26 mouse cellular contexts compared by ENCODE assay signal in the genomic region with DNA sequence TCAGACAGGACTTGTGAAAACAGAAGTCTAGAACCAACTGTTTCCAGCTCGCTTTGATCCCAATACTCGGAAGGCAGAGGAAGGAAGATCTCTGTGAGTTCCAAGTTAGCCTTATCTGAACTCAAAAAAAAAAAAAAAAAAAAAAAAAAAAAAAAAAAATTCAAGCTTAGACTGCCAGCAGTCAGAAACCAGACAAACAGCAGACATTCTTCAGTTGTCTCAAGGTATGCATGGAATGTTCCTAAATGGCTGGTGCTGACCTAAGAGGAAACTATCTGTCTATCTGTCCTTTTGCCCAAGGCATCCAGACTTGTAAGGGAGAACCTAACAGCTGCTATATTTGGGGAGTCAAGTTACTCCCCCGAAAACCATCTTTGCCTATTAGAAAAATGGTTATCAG. TPM values are rescaled to one million over a fixed set of nuclear protein-coding genes. Genes with fewer than 3 reads are reported as not detected.
DNase-seq lines count a peak whose midpoint lies in the region; ATAC-seq lines count a peak whose summit lies in the region.
"Had no signal": no experiment of that assay in that cellular context is flagged by ENCODE, and none has a peak within 500 bp of the region (broad histone marks: within the 10 kb centered on the region; RNA-seq: fewer than 3 reads in every experiment).

No protein-coding gene starts in this region.

- H3K4me2 ChIP-seq in kidney, embryonic 16.5 days (replicated peaks; ENCODE audit: low read depth, low read length), result no peak overlapping the region
- H3K4me2 ChIP-seq: embryonic facial prominence, embryonic 12.5 days; hindbrain, embryonic 12.5 days; limb, embryonic 12.5 days; liver, embryonic 13.5 days; neural tube, embryonic 12.5 days had no signal

- no peaks in the 10 kb centered on the region for H3K9me3 ChIP-seq in kidney, embryonic 16.5 days (ENCODE audit: low read length)
- H3K9me3 ChIP-seq: embryonic facial prominence, embryonic 12.5 days; G1E; hindbrain, embryonic 12.5 days; limb, embryonic 12.5 days; liver, embryonic 13.5 days; neural tube, embryonic 12.5 days had no signal

- H3K9ac ChIP-seq in kidney, embryonic 16.5 days (replicated peaks; ENCODE audit: low read length), result no peak overlapping the region
- H3K9ac ChIP-seq: embryonic facial prominence, embryonic 12.5 days; hindbrain, embryonic 12.5 days; limb, embryonic 12.5 days; liver, embryonic 13.5 days; neural tube, embryonic 12.5 days had no signal

- WGBS in kidney, embryonic 16.5 days, result 88% methylated on average over 3 of the region's 3 CpGs

- H3K36me3 ChIP-seq in kidney, embryonic 16.5 days (ENCODE audit: insufficient read depth, low read length), result no peaks in the 10 kb centered on the region
- H3K36me3 ChIP-seq: embryonic facial prominence, embryonic 12.5 days; G1E; hindbrain, embryonic 12.5 days; limb, embryonic 12.5 days; liver, embryonic 13.5 days; neural tube, embryonic 12.5 days had no signal

- no peak overlapping the region for H3K4me3 ChIP-seq in kidney, embryonic 16.5 days (ENCODE audit: low read length)
- H3K4me3 ChIP-seq: embryonic facial prominence, embryonic 12.5 days; gastrocnemius, adult 2 months; hindbrain, embryonic 12.5 days; limb, embryonic 12.5 days; liver, embryonic 13.5 days; megakaryocyte, embryonic 14.5 days; neural tube, embryonic 12.5 days had no signal

- H3K27ac ChIP-seq in kidney, embryonic 16.5 days (ENCODE audit: low read length), result no peak overlapping the region
- H3K27ac ChIP-seq: embryonic facial prominence, embryonic 12.5 days; gastrocnemius, adult 2 months; hindbrain, embryonic 12.5 days; limb, embryonic 12.5 days; liver, embryonic 13.5 days; neural tube, embryonic 12.5 days had no signal

- H3K4me1 ChIP-seq in kidney, embryonic 16.5 days (ENCODE audit: insufficient read depth, low read length), result no peaks in the 10 kb centered on the region
- H3K4me1 ChIP-seq: embryonic facial prominence, embryonic 12.5 days; hindbrain, embryonic 12.5 days; limb, embryonic 12.5 days; liver, embryonic 13.5 days; megakaryocyte, embryonic 14.5 days; neural tube, embryonic 12.5 days had no signal

- H3K27me3 ChIP-seq in kidney, embryonic 16.5 days (ENCODE audit: insufficient read depth, low read length), result no peaks in the 10 kb centered on the region
- H3K27me3 ChIP-seq: embryonic facial prominence, embryonic 12.5 days; hindbrain, embryonic 12.5 days; limb, embryonic 12.5 days; liver, embryonic 13.5 days; megakaryocyte, embryonic 14.5 days; neural tube, embryonic 12.5 days had no signal

- ATAC-seq in kidney, embryonic 16.5 days (ENCODE audit: low FRiP score, low TSS enrichment), result 0 out of 2 replicates have a peak, but pooled peaks have one; percentile 35
- ATAC-seq: forebrain, embryonic 14.5 days had no signal

- peak; percentile 15 for DNase-seq in embryo, embryonic 10 days (ENCODE audit: low spot score)
- DNase-seq in embryo, embryonic 11 days, result no peak
- no peak for DNase-seq in kidney, postnatal 25 days
- DNase-seq in Muller cell, postnatal 12 days (ENCODE audit: inconsistent ontology term), result peak; percentile 75
- peak; percentile 36 for DNase-seq in yolk sac, embryonic 10.5 days (ENCODE audit: low spot score)
- DNase-seq in right cerebral cortex, adult 18-20 months, result no peak
- DNase-seq: adrenal gland, postnatal 14 days; cerebellum, adult 2 months; cerebellum, postnatal 25 days; gastrocnemius, adult 2 months; liver, embryonic 13.5 days; lung, adult 2 months; midbrain, embryonic 14.5 days; right cerebral cortex, postnatal 25 days; spleen, adult 18-20 months had no signal

RNA-seq across cellular contexts. Expression of gene Dppa2, which starts 0.3 kb away (rescaled TPM):
- polyA plus RNA-seq in kidney, embryonic 16.5 days (2015; fragmentation: Nextera tagmentation; extraction: Ambion mirVana), result not detected in 2 replicates
- polyA plus RNA-seq: embryonic facial prominence, embryonic 12.5 days; forebrain, embryonic 14.5 days; frontal cortex, adult 2 months; G1E; heart, embryonic 14.5 days; hindbrain, embryonic 12.5 days; kidney, embryonic 14.5 days; limb, embryonic 12.5 days; liver, embryonic 13.5 days; lung, adult 2 months; midbrain, embryonic 14.5 days; neural tube, embryonic 12.5 days had no signal

RNA-seq across cellular contexts. Expression of gene Dppa4, which starts 20.4 kb away (rescaled TPM):
- polyA plus RNA-seq in kidney, embryonic 16.5 days (2015; fragmentation: Nextera tagmentation; extraction: Ambion mirVana), result 0.46 TPM in 1 of 2 replicates, not detected in the other
- polyA plus RNA-seq: cerebellum, adult 2 months; embryonic facial prominence, embryonic 12.5 days; forebrain, embryonic 14.5 days; frontal cortex, adult 2 months; heart, embryonic 14.5 days; hindbrain, embryonic 12.5 days; kidney, embryonic 14.5 days; limb, embryonic 12.5 days; lung, adult 2 months; midbrain, embryonic 14.5 days; neural tube, embryonic 12.5 days had no signal

Comparison
In these comparisons a context has a peak if more than half of its experiments do, and no peak if none do; other contexts are left out.
1. DNase-seq: peak in embryo, embryonic 10 days (single experiment), Muller cell, postnatal 12 days (single experiment) and yolk sac, embryonic 10.5 days (single experiment); none in embryo, embryonic 11 days (single experiment), kidney, postnatal 25 days (0 of 2) and right cerebral cortex, adult 18-20 months (single experiment).